Mouse (Mus musculus) megakaryocyte, embryonic 14.5 days (primary cell): Measurements from ENCODE around the gene Hmgn5.

Experiments used
- FLI1 ChIP-seq: IDR thresholded peaks from 2 replicates; pipeline ENCODE4 v1.6.1; 2012; ENCODE audit warnings: low read length, inconsistent platforms, mixed read lengths
- GATA1 ChIP-seq: IDR thresholded peaks from 3 replicates; pipeline ENCODE4 v1.6.1; 2012; ENCODE audit warnings: mixed read lengths, low read length, inconsistent platforms, borderline replicate concordance

DNA sequence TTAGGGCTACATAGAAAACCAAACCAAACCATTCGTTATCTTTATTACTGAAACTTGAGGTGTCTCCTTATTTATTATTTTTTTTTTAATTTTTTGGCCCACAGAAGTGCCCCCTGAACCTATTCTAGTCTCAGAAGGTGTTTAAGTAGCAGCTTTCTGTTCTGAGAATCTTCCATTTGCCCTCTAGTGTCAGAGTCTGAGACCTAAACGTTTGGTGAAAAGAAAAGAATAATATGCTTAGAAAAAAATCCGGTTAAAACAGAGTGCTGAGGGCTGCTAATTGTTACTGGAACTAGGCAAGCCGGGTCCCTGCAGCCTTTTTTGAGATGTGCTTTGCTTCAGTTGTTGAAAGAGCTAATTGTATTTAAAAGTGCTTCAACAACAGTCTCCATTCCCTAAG is 962 bp upstream of the Hmgn5 start:
- TF ChIP-seq GATA1 (no peak), FLI1 (no peak)
